Mouse (Mus musculus): ENCODE data around the gene Gm5741. TPM values are rescaled to one million over a fixed set of nuclear protein-coding genes. Genes with fewer than 3 reads are reported as not detected.

The Gm5741 gene
- total RNA-seq (2023): not detected

GRCm38 (mm10) chr8:85067982-85068381 lies at the start of gene Gm5741:
Gene Gm5741, minus strand, starts transcription at chr8:85067982.

DNA sequence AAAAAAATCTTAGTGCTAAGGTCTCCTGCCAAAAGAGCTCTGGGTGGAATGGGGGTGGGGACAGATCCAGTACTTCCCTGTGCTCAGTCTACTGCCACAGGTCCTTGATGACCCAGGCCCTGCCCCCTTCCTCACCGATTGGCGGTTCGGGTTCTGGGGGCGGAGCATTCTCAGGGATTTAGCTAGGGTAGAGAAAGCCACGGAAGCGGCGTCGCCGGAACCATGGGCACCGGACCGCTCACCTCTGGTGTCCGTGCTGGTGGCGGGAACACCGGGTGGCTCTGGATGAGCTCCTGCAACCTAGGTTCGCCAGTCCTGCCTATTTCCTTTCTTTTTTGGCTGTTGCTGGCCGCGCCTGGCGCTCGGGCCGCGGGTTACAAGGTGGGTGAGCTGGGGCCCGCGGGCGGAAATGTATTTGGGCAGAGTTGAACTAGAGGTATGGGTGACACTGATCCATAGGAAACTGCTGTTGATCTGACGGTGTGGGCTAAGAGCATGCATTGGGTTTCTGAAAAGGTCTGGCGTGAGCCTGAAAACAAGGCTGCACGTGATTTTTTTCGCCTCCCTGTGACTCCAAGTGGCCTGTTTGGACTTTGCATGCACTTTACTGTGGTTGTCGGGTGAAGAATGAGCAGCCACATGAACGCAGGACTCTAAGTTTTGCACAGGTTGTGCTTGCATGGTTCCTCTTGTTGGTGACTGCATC lies 15.5 kb upstream of the Gm5741 start, which contains the start of gene Man2b1:
Gene Man2b1 (plus strand): TSS at position 163 of the 706 bp plus-strand sequence.

DNA sequence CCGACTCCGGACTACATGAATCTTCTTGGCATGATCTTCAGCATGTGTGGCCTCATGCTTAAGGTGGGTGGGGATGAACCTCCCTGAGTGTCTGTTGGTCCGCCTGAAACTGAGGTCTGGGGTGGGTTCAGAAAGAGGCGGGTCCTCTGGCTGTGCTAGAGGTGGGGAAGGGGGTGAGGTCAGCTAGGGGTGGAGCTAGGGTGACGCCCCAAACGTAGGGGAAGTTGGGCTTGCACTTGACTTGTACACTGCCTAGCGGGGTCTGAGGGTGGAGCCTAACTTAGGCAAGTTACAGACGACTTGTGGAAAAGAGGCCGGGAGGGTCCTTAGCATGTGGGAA lies 13.4 kb upstream of the Gm5741 start, which contains the start of gene Wdr83:
Gene Wdr83 (minus strand): TSS at position 91 of the 340 bp plus-strand sequence.

DNA sequence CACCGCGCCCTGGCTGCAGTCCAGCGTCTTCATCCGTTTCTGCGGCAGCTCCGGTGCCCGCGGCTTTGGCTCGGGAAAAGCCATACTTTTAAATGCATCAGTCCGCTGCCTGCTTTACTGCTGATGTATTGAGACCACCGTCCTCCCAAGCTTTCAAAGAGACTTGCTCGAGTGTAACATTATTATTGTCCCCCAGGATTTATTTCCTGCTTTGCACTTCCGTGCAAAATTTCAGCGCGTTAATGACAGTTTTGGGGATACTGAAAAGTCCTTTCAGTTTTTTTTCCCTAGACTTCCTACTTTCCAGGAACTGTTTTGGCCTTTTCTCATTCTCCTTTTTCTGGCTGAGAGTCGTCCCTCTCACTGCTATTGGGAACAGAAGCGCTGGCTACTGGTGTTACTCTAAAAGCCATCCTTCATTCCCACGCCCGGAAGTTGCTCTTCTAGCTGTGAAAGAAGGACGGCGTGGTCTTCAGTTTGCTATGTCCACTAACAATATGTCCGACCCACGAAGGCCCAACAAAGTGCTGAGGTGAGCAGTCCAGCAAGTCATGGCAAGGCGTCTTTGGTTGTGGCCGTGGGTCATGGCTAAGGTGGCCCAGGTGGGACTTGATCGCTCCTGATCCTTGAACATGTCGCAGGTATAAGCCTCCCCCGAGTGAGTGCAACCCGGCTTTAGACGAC lies 12.9 kb upstream of the Gm5741 start, which contains the start of gene Wdr83os:
Gene Wdr83os (plus strand): TSS at position 209 of the 684 bp plus-strand sequence.

DNA sequence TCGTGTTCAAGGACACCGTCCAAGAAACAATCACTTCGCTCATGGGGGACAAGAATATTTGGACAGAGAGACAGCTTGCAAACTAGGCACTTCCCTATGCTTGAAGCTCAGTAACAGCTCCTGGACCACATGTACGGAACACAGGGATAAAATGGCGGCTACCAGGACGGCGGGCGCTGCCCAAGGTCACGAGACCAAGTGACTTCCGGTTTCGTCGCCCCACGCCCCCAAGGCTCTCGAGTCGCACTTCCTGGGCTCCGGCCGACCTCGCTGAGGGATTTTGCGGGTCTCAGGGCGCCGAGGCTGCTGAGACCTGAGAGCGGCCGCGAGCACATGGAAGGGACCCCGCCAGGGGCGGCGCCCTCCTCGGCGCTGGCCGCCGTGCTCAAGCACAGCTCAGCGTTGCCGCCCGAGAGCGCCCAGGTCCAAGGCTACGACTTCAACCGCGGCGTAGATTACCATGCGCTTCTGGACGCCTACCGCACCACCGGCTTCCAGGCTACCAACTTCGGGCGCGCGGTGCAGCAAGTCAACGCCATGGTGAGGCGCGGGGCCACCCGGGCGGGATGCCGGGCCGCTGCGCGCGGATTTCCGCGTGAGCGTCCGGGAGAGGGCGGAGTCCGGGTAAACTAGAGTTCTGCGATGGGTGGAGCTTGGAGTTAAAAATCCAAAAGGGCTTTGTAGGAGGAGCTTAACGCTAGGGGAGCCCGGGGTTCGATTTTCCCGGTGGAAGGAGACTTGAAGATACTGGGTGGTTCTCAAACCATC lies 3.9 kb upstream of the Gm5741 start, which contains the start of gene Dhps:
Gene Dhps (plus strand): TSS at position 244 of the 768 bp plus-strand sequence.

DNA sequence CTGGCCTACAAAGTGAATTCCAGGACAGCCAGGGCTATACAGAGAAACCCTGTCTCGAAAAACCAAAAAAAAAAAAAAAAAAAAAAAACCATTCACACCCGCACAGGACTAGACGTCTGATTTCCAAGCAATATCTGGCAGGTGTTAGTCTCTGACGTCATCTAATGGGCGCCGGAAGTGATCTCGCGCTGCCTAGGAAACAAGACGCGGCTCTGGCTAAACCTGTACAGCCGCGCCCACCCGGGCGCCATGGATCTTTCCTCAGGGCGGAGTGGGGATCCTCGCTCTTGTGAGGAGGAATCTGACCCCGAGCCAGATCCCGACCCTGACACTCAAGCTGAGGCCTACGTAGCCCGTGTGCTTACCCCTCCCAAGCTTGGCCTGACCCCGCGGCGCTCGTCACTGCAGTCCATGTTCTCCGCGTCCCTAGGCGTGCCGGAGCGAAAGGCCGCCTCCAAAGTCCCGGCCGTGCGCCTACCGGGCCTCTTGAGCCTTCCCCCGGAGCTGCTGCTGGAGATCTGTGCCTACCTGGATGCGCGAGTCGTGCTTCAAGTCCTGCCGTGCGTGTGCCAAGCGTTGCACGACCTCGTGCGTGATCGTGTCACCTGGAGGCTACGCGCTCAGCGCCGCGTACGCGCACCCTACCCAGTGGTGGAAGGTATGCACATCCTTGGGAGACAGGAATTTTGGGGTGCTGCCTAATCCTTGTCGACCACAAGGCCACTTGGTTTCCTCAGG lies 7.7 kb downstream of the Gm5741 start, which contains the start of gene Fbxw9:
Gene Fbxw9 (plus strand): TSS at position 177 of the 738 bp plus-strand sequence.

DNA sequence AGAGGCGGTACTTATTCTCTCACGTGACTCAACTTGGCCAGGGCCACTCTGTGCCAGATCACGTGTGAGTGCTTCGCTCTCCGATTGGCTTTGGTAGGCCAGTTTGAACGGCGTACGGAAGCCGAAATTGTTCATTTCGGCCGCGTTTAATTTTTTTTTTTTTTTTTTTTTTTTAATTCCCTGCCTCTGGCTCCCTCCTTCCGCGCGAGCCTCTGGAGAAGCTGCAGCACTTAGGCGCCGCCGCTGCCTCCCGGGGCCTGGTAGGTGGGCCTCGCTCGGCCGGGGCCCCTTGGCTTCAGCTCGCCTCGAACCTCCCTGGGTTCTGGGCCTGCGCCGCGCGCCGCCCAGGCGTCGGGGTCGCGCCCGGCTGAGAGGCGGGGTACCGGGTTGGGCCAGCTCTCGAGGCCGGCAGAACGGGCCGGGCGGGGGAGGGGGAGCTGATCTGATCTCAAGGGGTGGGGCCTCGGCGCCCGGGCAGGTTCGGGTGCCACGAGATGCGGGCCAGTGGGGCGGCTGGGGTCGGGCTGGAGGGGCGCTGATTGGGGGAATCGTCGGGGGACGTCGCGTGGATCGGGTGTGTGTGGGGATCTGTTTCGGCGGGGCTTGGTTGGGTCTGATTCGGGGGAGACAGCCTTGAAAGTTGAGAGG lies 30.9 kb downstream of the Gm5741 start, which contains the start of gene Tnpo2:
Gene Tnpo2 (plus strand): TSS at position 198 of the 648 bp plus-strand sequence.

GRCm38 (mm10) chr8:85026670-85027515 lies 40.9 kb downstream of the Gm5741 start, which contains the start of gene Trir:
Gene Trir, plus strand, starts transcription at chr8:85026823.

DNA sequence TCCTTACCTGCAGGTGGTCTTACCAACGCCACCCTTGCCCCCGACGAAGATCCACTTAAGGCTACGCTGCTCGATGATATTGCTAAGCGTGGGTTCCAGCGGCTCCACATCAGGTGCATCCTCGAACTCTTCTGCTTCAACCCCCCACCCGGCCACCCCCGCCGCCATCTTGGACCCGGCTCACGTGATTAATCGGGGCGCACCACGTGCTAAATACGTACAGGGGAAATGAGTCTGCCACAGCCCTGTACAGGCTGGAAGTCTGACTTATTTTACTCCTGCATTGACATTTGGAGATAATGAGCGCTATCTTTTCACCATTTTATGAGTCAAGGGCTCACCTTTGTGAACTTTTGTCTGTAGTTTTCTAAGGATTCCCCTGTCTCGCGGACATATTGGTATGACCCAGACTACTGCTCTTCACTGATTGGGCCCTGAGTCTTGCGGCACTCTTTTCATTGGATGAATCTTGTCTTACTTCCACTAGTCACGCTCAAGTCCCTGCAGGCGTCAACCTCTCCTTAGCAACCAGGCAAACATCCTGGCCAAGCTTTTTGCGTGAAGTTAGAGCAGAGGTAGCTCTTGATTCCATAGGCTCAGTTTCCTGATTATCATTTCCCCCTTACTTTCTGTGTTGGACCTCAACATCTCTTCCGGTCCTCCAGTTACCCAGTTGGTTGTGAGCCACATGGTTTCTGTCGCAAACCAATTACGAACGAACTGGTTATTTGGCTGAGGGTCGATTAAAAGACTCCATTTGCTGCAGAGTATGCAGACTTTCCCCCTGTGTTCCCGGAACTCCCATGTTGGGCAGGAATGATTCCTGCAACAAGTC lies 42.5 kb downstream of the Gm5741 start, which contains the start of gene Asna1:
Gene Asna1 (minus strand): TSS at position 184 of the 835 bp plus-strand sequence.

Other genes starting within 250 kb of the Gm5741 start
- 1 to 10 TPM; 1.2 to 1.9 TPM for gene Dand5, start 245.2 kb downstream of the Gm5741 start, total RNA-seq (2023)
- gene Gadd45gip1, start 236.5 kb downstream of the Gm5741 start, total RNA-seq (2023): 1 to 10 TPM; 6.7 to 9.4 TPM
- gene Rad23a, start 227.3 kb downstream of the Gm5741 start, total RNA-seq (2023): 10 to 100 TPM; 45.1 to 61.6 TPM
- 100 to 1,000 TPM; 331 to 384 TPM for gene Calr, start 221.0 kb downstream of the Gm5741 start, total RNA-seq (2023)
- gene Farsa, start 211.0 kb downstream of the Gm5741 start, total RNA-seq (2023): 10 to 100 TPM; 27.1 to 36.2 TPM
- 10 to 100 TPM; 14.8 to 20.6 TPM for gene Syce2, start 195.9 kb downstream of the Gm5741 start, total RNA-seq (2023)
- 10 to 100 TPM in 1 of 2 experiments, 1 to 10 TPM in 1; 9.6 to 11.3 TPM for gene Gcdh, start 174.1 kb downstream of the Gm5741 start, total RNA-seq (2023)
- 10 to 100 TPM; 21.1 to 28.8 TPM for gene Klf1, start 166.1 kb downstream of the Gm5741 start, total RNA-seq (2023)
- gene Dnase2a, start 159.4 kb downstream of the Gm5741 start, total RNA-seq (2023): 10 to 100 TPM; 20.0 to 24.8 TPM
- not detected for gene Mast1, start 130.6 kb downstream of the Gm5741 start, total RNA-seq (2023)
- not detected for gene Rtbdn, start 121.0 kb downstream of the Gm5741 start, total RNA-seq (2023)
- gene Gm49661, start 98.5 kb downstream of the Gm5741 start, total RNA-seq (2023): not detected
- 100 to 1,000 TPM; 117 to 203 TPM for gene Prdx2, start 98.4 kb downstream of the Gm5741 start, total RNA-seq (2023)
- 10 to 100 TPM; 35.2 to 37.9 TPM for gene Rnaseh2a, start 98.2 kb downstream of the Gm5741 start, total RNA-seq (2023)
- gene Junb, start 89.3 kb downstream of the Gm5741 start, total RNA-seq (2023): 1,000 to 10,000 TPM; 1,182 to 1,374 TPM
- 1 to 10 TPM in 1 of 2 experiments, under 1 TPM in 1; 0.83 to 1.1 TPM for gene Hook2, start 77.4 kb downstream of the Gm5741 start, total RNA-seq (2023)
- not detected for gene Best2, start 53.5 kb downstream of the Gm5741 start, total RNA-seq (2023)
- gene Asna1, start 42.7 kb downstream of the Gm5741 start, total RNA-seq (2023): 10 to 100 TPM; 56.3 to 62.0 TPM
- gene Trir, start 41.2 kb downstream of the Gm5741 start, total RNA-seq (2023): 100 to 1,000 TPM; 154 TPM
- 10 to 100 TPM; 34.3 to 53.0 TPM for gene Tnpo2, start 31.1 kb downstream of the Gm5741 start, total RNA-seq (2023)
- 1 to 10 TPM; 4.8 to 6.4 TPM for gene Fbxw9, start 7.9 kb downstream of the Gm5741 start, total RNA-seq (2023)
- 10 to 100 TPM; 35.8 to 38.4 TPM for gene Dhps, start 3.8 kb upstream of the Gm5741 start, total RNA-seq (2023)
- 10 to 100 TPM; 36.7 TPM for gene Wdr83os, start 12.8 kb upstream of the Gm5741 start, total RNA-seq (2023)
- gene Wdr83, start 13.3 kb upstream of the Gm5741 start, total RNA-seq (2023): 10 to 100 TPM; 12.1 to 19.5 TPM
- 100 to 1,000 TPM; 291 to 306 TPM for gene Man2b1, start 15.3 kb upstream of the Gm5741 start, total RNA-seq (2023)
- not detected for gene Zfp791, start 55.1 kb upstream of the Gm5741 start, total RNA-seq (2023)
- not detected for gene Cks1brt, start 83.9 kb upstream of the Gm5741 start, total RNA-seq (2023)
- gene Olfr371, start 158.0 kb upstream of the Gm5741 start, total RNA-seq (2023): not detected
- gene Orc6, start 231.7 kb upstream of the Gm5741 start, total RNA-seq (2023): 10 to 100 TPM; 34.6 to 37.2 TPM
- 10 to 100 TPM; 79.6 to 80.3 TPM for gene Vps35, start 231.8 kb upstream of the Gm5741 start, total RNA-seq (2023)

Data from neutrophil, adult 83 days (primary cell).